Comparison of ENCODE assay signal across 21 mouse cellular contexts in genomic region chr9:37833341-37833740, GRCm38 (mm10). TPM values are rescaled to one million over a fixed set of nuclear protein-coding genes. Genes with fewer than 3 reads are reported as not detected.
DNase-seq lines count a peak whose midpoint lies in the region; ATAC-seq and TF ChIP-seq lines count a peak whose summit lies in the region.
"Had no signal": no experiment of that assay in that cellular context is flagged by ENCODE, and none has a peak within 500 bp of the region (broad histone marks: within the 10 kb centered on the region; RNA-seq: fewer than 3 reads in every experiment).

No protein-coding gene starts in this region.

- no peak overlapping the region for H3K4me3 ChIP-seq in lung, postnatal 0 days (ENCODE audit: low read depth, low read length)
- H3K4me3 ChIP-seq: erythroblast, embryonic 14.5 days; lung, embryonic 15.5 days; midbrain, embryonic 12.5 days; stomach, embryonic 15.5 days had no signal

- no peak for TF ChIP-seq EP300 in lung, postnatal 0 days (IDR thresholded peaks at IDR 0.05)

- H3K27ac ChIP-seq in lung, postnatal 0 days (ENCODE audit: low read length): no peak overlapping the region
- H3K27ac ChIP-seq: lung, embryonic 15.5 days; midbrain, embryonic 12.5 days; stomach, embryonic 15.5 days had no signal

- WGBS in lung, postnatal 0 days: 36% methylated on average over 1 of the region's 1 CpGs

- no peaks in the 10 kb centered on the region for H3K36me3 ChIP-seq in lung, postnatal 0 days (ENCODE audit: insufficient read depth, low read length)
- H3K36me3 ChIP-seq: lung, embryonic 15.5 days; midbrain, embryonic 12.5 days; stomach, embryonic 15.5 days had no signal

- no peak overlapping the region for H3K4me2 ChIP-seq in lung, postnatal 0 days (replicated peaks; ENCODE audit: low read depth, low read length)
- H3K4me2 ChIP-seq: lung, embryonic 15.5 days; midbrain, embryonic 12.5 days; stomach, embryonic 15.5 days had no signal

- peak; percentile 26 for ATAC-seq in frontal cortex, adult (ENCODE audit: low TSS enrichment)
- ATAC-seq in lung, postnatal 0 days: no peak
- peak; percentile 99 for ATAC-seq in megakaryocyte progenitor cell, adult 5-6 weeks (replicated peaks; ENCODE audit: poor library complexity)
- ATAC-seq: inflammation-experienced regulatory T-cells, adult 6 months had no signal

- TF ChIP-seq CTCF in lung, postnatal 0 days (IDR thresholded peaks at IDR 0.05): no peak

- no peaks in the 10 kb centered on the region for H3K4me1 ChIP-seq in lung, postnatal 0 days (ENCODE audit: insufficient read depth, low read depth, low read length)
- H3K4me1 ChIP-seq: lung, embryonic 15.5 days; midbrain, embryonic 12.5 days; stomach, embryonic 15.5 days had no signal

- no peak for DNase-seq in frontal cortex, postnatal 10 days (ENCODE audit: low spot score in 2 of 2)
- peak; percentile 11 for DNase-seq in lung, postnatal 0 days (ENCODE audit: low spot score)
- DNase-seq in lung, postnatal 14 days: no peak
- peak; percentile 67 for DNase-seq in fat pad, adult 2 months (ENCODE audit: extremely low read depth, low read depth, low spot score)
- DNase-seq in urinary bladder, postnatal 14 days (ENCODE audit: low spot score): no peak
- no peak for DNase-seq in cerebellum, adult 9-10 months
- DNase-seq: B cell, adult 2 months; heart, postnatal 14 days; thymus, postnatal 14 days had no signal

- no peak overlapping the region for H3K9ac ChIP-seq in lung, postnatal 0 days (replicated peaks; ENCODE audit: low read depth)
- H3K9ac ChIP-seq: lung, embryonic 15.5 days; midbrain, embryonic 12.5 days; stomach, embryonic 15.5 days had no signal

- H3K9me3 ChIP-seq in lung, postnatal 0 days (ENCODE audit: low read length): no peaks in the 10 kb centered on the region
- H3K9me3 ChIP-seq: lung, embryonic 15.5 days; midbrain, embryonic 12.5 days; stomach, embryonic 15.5 days had no signal

- no peaks in the 10 kb centered on the region for H3K27me3 ChIP-seq in lung, postnatal 0 days (replicated peaks; ENCODE audit: insufficient read depth, low read length)
- H3K27me3 ChIP-seq: lung, embryonic 15.5 days; midbrain, embryonic 12.5 days; stomach, embryonic 15.5 days had no signal

RNA-seq across cellular contexts. Expression of gene Olfr877, which starts 20.7 kb away (rescaled TPM):
- polyA plus RNA-seq in lung, postnatal 0 days (2015; fragmentation: Nextera tagmentation; extraction: Ambion mirVana): not detected in 2 replicates
- total RNA-seq in megakaryocyte progenitor cell, adult 5-6 weeks (2015): not detected in 2 replicates
- total RNA-seq in megakaryocyte progenitor cell, adult 5-6 weeks (2017): not detected in 2 replicates
- total RNA-seq: ES-E14; heart, adult 8-10 months; heart, postnatal 14 days; liver, adult 2 months had no signal
- polyA plus RNA-seq: erythroblast, embryonic 14.5 days; kidney, embryonic 16.5 days; liver, adult 2 months; lung, embryonic 15.5 days; midbrain, embryonic 12.5 days; small intestine, adult 2 months; stomach, embryonic 15.5 days had no signal

RNA-seq across cellular contexts. Expression of gene Olfr876, which starts 30.5 kb away (rescaled TPM):
- polyA plus RNA-seq in lung, postnatal 0 days (2015; fragmentation: Nextera tagmentation; extraction: Ambion mirVana): not detected in 2 replicates
- total RNA-seq in megakaryocyte progenitor cell, adult 5-6 weeks (2015): not detected in 2 replicates
- not detected in 2 replicates for total RNA-seq in megakaryocyte progenitor cell, adult 5-6 weeks (2017)
- total RNA-seq: ES-E14; heart, adult 8-10 months; heart, postnatal 14 days; liver, adult 2 months had no signal
- polyA plus RNA-seq: erythroblast, embryonic 14.5 days; inflammation-experienced regulatory T-cells, adult 6 months; kidney, embryonic 16.5 days; liver, adult 2 months; lung, embryonic 15.5 days; midbrain, embryonic 12.5 days; small intestine, adult 2 months; stomach, embryonic 15.5 days had no signal

Comparison
In these comparisons a context has a peak if more than half of its experiments do, and no peak if none do; other contexts are left out.
1. DNase-seq: peak in lung, postnatal 0 days (single experiment) and fat pad, adult 2 months (single experiment); none in frontal cortex, postnatal 10 days (0 of 2), lung, postnatal 14 days (single experiment), urinary bladder, postnatal 14 days (single experiment) and cerebellum, adult 9-10 months (single experiment).